Mouse (Mus musculus) effector memory CD4-positive, alpha-beta T cell, adult 5 months (primary cell): ENCODE measurements around the gene Pck1. TPM values are rescaled to one million over a fixed set of nuclear protein-coding genes. Genes with fewer than 3 reads are reported as not detected.

Experiments
- polyA plus RNA-seq: library from polyadenylated mRNA; unstranded; fragments of 100-300 nt; shearing (Covaris generic); gene quantifications from one replicate; pipeline ENCODE4 v1.2.1, GENCODE M21; 2017

Gene Pck1
- not detected for polyA plus RNA-seq

GRCm38 (mm10) chr2:173152436-173153151, at the start of gene Pck1:
Pck1 (plus strand) TSS chr2:173153048.

GRCm38 (mm10) chr2:173119023-173119944, 33.6 kb upstream of the Pck1 start, which contains the start of gene Ctcfl:
Ctcfl (minus strand) TSS chr2:173119525.

Other genes with a start within 250 kb of the Pck1 start
- 17.5 TPM for gene Bmp7, start 212.7 kb upstream of the Pck1 start, polyA plus RNA-seq
- gene Spo11, start 175.3 kb upstream of the Pck1 start, polyA plus RNA-seq = 3.1 TPM
- 70.4 TPM for gene Rae1, start 152.9 kb upstream of the Pck1 start, polyA plus RNA-seq
- gene Rbm38, start 132.6 kb upstream of the Pck1 start, polyA plus RNA-seq = 21.9 TPM
- gene Ctcfl, start 33.5 kb upstream of the Pck1 start, polyA plus RNA-seq = not detected
- 61.5 TPM for gene Zbp1, start 65.9 kb downstream of the Pck1 start, polyA plus RNA-seq
- 19.2 TPM for gene Pmepa1, start 123.5 kb downstream of the Pck1 start, polyA plus RNA-seq